Mouse (Mus musculus) hindbrain, embryonic 14.5 days (tissue): ENCODE results near the gene Acer3. TPM values are rescaled to one million over a fixed set of nuclear protein-coding genes. Genes with fewer than 3 reads are reported as not detected.

Source experiments
- ATAC-seq: fragments of 200-750 bp; cut with Nextera tagmentation; 2 replicates; pipeline ENCODE4 v1.8.0; 2017; ENCODE audit warnings: moderate number of reproducible peaks, mild to moderate bottlenecking, moderate TSS enrichment, moderate library complexity; ENCODE audit not compliant: low FRiP score
- DNase-seq: peaks from one replicate; pipeline ENCODE4 v3.0.0-alpha.2; 2015; ENCODE audit warnings: low spot score
- H3K27ac ChIP-seq: fragments of 300-500 bp; sonication (generic); 2 replicates; pipeline ENCODE4 v1.5.1; 2014; ENCODE audit warnings: mild to moderate bottlenecking, moderate library complexity
- H3K27me3 ChIP-seq: fragments of 300-500 bp; sonication (generic); 2 replicates; pipeline ENCODE4 v1.6.1; 2014; ENCODE audit warnings: mild to moderate bottlenecking, low read length, mixed read lengths; ENCODE audit not compliant: control insufficient read depth, insufficient read depth
- H3K36me3 ChIP-seq: fragments of 300-500 bp; sonication (generic); replicated peaks from 2 replicates; pipeline ENCODE4 v1.6.1; 2014; ENCODE audit not compliant: control insufficient read depth, insufficient read depth
- H3K4me1 ChIP-seq: fragments of 300-500 bp; sonication (generic); replicated peaks from 2 replicates; pipeline ENCODE4 v1.6.1; 2014; ENCODE audit warnings: antibody characterized with exemption, low read length, mixed read lengths; ENCODE audit not compliant: control insufficient read depth, insufficient read depth
- H3K4me2 ChIP-seq: fragments of 300-500 bp; sonication (generic); replicated peaks from 2 replicates; pipeline ENCODE4 v1.6.1; 2014; ENCODE audit warnings: mild to moderate bottlenecking, moderate library complexity
- H3K4me3 ChIP-seq: fragments of 300-500 bp; sonication (generic); replicated peaks from 2 replicates; pipeline ENCODE4 v1.5.1; 2014; ENCODE audit warnings: mild to moderate bottlenecking, low read length
- H3K9ac ChIP-seq: fragments of 300-500 bp; sonication (generic); 2 replicates; pipeline ENCODE4 v1.6.1; 2014
- H3K9me3 ChIP-seq: fragments of 300-500 bp; sonication (generic); 2 replicates; pipeline ENCODE4 v1.6.1; 2016; ENCODE audit warnings: low read length; ENCODE audit not compliant: control insufficient read depth
- WGBS: fragments of 180-500 bp; shearing (Covaris S2); extraction: QIAGEN DNeasy Blood & Tissue Kit; methylation state at CpG from one replicate; pipeline ENCODE4 v1.1.7; 2014; 5-methylcytosine and 5-hydroxymethylcytosine counted together
- polyA plus RNA-seq: library from polyadenylated mRNA; unstranded; fragments of >200 nt; fragmentation: Nextera tagmentation; extraction: Ambion mirVana; gene quantifications from 2 replicates; pipeline ENCODE4 v1.2.1, GENCODE M21; 2014

The Acer3 gene
- polyA plus RNA-seq, 1 experiment from 2014 or later: 27.4 TPM

DNA sequence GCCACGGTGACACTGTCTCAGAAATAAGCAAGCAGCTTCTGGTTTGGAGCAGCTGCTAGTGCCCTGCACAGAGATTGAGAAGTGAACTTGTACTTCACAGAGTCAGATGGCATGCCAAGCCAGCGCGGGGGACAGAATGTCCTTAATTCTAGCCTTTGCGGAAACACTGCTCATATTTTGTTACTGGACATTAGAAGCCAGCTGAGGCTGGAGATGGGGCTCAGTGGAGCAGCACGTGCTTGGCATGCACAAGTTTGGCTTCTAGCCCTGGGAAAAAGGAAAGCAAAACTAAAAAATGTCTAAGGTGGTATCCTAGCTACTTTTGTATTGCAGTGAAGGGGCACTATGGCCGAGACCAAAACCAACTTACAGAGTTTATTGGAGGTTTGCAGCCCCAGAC is 135.7 kb downstream of the Acer3 start:
- no peak overlapping the region for H3K4me3 ChIP-seq
- ATAC-seq (0 out of 2 replicates have a peak, but pooled peaks have one; percentile 32), DNase-seq (peak; percentile 53)
- peaks cover 8% of the 10 kb centered on the region for H3K4me1 ChIP-seq
- no peaks in the 10 kb centered on the region for H3K36me3 ChIP-seq
- H3K27me3 ChIP-seq: 0 out of 2 replicates have a peak, but pooled peaks cover 4% of the 10 kb centered on the region
- no peak overlapping the region for H3K4me2 ChIP-seq
- peak overlapping the region; percentile 71 for H3K27ac ChIP-seq
- H3K9ac ChIP-seq: no peak overlapping the region
- no peaks in the 10 kb centered on the region for H3K9me3 ChIP-seq
- WGBS: 56% methylated on average over 6 of the region's 6 CpGs

DNA sequence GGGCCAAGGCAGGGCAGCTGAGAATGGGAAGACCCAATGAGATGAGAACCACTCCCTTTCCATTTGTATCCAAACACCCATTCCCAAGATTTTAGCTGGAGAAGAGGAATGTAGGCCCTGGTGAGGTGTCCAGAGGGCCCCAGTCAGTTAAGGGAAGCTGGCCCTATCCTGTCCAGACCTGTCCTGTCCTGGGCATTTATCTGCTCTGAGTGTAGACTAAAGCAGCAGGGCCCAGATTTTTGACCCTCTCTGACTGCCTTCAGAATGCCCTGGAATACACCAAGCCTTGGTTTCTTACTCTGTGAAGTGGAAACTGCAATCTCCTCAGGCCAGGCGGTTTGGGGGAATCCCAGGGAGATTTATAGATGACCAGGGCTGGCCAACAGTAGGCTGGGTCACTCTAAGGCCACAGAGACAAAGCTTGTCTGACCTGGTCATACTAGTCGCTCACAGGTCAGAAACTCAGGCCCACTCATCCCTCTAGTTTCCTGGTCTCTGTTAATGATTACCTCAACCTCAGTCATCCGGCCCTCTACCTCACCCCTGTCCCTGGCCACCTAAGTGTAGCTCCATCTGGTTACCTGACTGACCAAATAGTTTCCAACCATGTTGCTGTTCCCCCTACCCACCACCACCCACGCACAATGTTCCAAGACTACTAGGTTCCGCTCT is 142.3 kb downstream of the Acer3 start:
- H3K4me3 ChIP-seq: peak overlapping the region; percentile 54
- DNase-seq (no peak), ATAC-seq (no peak; the same call in none of the 2 replicates)
- H3K4me1 ChIP-seq: peaks cover 10% of the 10 kb centered on the region
- H3K9ac ChIP-seq: peak overlapping the region; percentile 51
- 82% methylated on average over 5 of the region's 5 CpGs for WGBS
- no peaks in the 10 kb centered on the region for H3K27me3 ChIP-seq
- no peaks in the 10 kb centered on the region for H3K36me3 ChIP-seq
- peak overlapping the region; percentile 65 for H3K4me2 ChIP-seq
- no peak overlapping the region for H3K27ac ChIP-seq
- H3K9me3 ChIP-seq: no peaks in the 10 kb centered on the region

DNA sequence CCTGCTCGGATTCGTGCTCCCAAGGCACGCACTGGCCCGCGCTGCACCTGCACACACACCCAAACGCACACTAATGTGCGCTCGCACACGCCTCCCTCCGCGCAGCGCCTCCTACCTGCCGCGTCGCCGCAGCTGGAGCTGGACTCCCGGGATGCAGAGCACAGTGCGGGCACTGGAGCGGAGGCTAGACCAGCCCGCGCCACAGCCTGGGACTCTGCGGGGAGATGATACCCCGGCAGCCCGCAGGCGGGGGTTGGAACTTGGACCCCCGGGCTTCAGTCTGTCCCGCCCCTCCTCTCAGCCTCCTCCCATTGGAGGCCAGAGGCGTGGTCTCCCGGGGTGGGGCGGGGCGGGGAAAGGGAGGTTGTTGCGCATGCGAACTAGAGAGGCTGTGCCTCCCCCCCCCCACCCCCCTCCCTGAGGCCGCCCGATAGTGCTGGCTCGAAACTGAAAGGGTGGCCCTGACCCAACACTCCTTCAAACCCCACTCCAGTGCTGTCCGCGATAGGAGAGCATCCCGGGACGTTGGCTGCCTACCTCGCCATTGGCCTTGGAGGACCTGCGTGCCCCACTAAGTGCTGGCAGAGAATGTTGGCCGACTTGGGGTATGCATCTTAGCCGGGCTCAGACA is 143.0 kb downstream of the Acer3 start, which contains the start of gene Capn5:
Gene Capn5 (minus strand): TSS at position 346 of the 631 bp plus-strand sequence.
- Histone ChIP-seq H3K27ac (no peak within 1 kb of the TSS), H3K9me3 (no peaks in the 10 kb centered on the region), H3K9ac (peak within 1 kb of the TSS; percentile 64), H3K36me3 (no peaks in the 10 kb centered on the region), H3K4me2 (peak within 1 kb of the TSS; percentile 65), H3K4me3 (peak within 1 kb of the TSS; percentile 54), H3K27me3 (no peaks in the 10 kb centered on the region), H3K4me1 (peaks cover 13% of the 10 kb centered on the region)
- ATAC-seq (peak; percentile 86), DNase-seq (peak; percentile 76)
- WGBS: 2% methylated on average over 43 of the region's 44 CpGs

DNA sequence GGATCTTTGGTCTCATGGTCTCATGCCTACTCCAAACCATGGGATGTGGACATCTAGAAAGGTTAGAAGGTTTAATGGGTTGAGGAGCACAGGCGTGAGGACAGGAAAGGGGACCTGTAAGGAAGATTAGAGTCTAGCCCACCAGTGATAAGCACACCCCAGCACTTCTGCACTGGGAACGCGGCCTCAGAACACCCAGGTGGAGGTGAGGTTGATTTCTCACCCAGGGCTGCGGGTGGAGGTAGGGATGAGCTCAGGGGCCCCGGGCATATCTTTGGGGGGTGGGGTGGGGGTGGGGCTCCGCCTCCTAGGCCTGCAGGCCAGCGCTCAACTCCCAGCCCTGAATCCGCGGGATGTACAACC is 143.5 kb downstream of the Acer3 start:
- peak overlapping the region; percentile 64 for H3K9ac ChIP-seq
- no peaks in the 10 kb centered on the region for H3K9me3 ChIP-seq
- no peaks in the 10 kb centered on the region for H3K27me3 ChIP-seq
- H3K36me3 ChIP-seq: no peaks in the 10 kb centered on the region
- peaks cover 13% of the 10 kb centered on the region for H3K4me1 ChIP-seq
- no peak overlapping the region for H3K27ac ChIP-seq
- DNase-seq: no peak
- ATAC-seq: no peak
- 5% methylated on average over 9 of the region's 9 CpGs for WGBS
- H3K4me3 ChIP-seq: peak overlapping the region; percentile 54
- H3K4me2 ChIP-seq: peak overlapping the region; percentile 65

DNA sequence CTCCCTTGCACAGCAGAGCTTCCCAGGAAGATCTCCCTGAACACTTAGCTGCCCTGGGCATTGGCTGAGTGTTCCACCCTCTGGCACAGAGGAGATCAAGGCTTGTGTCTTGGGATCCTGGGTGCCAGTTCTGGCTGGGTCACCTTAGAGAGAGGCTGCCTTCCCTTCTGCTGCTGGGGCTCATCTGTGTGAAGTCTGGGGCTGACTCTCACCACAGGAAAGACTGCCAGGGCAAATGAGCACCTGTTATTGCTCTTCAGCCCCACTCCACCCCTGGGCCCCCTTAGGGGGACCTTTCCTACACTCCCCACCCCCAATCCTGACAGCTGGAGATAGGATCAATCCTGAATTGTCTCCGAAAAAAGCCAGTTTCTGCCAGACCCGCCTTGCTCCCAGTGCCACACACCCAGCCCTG is 143.9 kb downstream of the Acer3 start:
- Histone ChIP-seq H3K4me2 (peak overlapping the region; percentile 65), H3K27me3 (no peaks in the 10 kb centered on the region), H3K27ac (no peak overlapping the region), H3K9ac (peak overlapping the region; percentile 64; the same call in 1 of the 2 replicates), H3K4me1 (peaks cover 13% of the 10 kb centered on the region), H3K36me3 (no peaks in the 10 kb centered on the region), H3K4me3 (peak overlapping the region; percentile 54), H3K9me3 (no peaks in the 10 kb centered on the region)
- ATAC-seq (no peak), DNase-seq (no peak)
- WGBS: 64% methylated on average over 2 of the region's 2 CpGs

DNA sequence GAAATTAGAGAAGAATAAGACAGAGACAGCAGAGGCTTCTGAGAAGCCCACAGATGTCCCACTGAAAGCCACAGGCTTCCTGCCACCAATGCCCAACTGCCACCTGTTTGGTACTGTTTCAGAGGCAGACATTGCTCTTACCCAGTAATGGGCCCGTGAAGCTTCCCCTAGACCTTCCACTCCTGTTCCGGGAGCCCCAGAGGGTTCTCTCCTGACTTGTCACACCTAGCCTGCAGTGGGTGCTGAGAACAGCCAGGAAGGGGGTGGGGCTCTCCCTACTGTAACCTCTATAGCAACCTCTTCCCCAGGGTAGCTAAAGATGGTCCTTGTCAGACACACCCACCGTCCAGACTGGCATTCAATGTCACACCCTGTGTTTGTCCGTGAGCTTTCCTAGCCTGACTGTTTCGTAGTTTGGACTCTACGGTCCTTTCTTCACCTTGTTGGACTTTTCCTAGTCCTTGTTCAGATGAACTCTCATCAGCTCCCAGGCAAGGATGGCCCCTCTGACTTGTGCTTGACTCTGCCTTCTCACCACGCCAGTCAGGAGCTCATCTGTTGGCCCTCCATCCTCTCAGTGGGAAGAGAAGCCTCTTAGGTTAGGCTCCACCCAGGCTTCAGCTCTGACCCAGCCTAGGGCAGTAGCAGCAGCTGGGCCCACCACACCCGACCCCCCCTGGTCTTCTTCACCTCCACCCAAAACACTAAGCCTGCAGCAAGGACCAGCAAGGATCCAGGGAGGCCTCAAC is 144.5 kb downstream of the Acer3 start:
- no peak for ATAC-seq
- H3K36me3 ChIP-seq: no peaks in the 10 kb centered on the region
- H3K4me2 ChIP-seq: peak overlapping the region; percentile 65
- H3K4me1 ChIP-seq: peaks cover 13% of the 10 kb centered on the region
- H3K27ac ChIP-seq: no peak overlapping the region
- 0 out of 2 replicates have a peak overlapping the region, but pooled peaks have one; percentile 64 for H3K9ac ChIP-seq
- no peak for DNase-seq
- no peaks in the 10 kb centered on the region for H3K9me3 ChIP-seq
- H3K27me3 ChIP-seq: no peaks in the 10 kb centered on the region
- H3K4me3 ChIP-seq: peak overlapping the region; percentile 54
- WGBS: 72% methylated on average over 8 of the region's 8 CpGs

DNA sequence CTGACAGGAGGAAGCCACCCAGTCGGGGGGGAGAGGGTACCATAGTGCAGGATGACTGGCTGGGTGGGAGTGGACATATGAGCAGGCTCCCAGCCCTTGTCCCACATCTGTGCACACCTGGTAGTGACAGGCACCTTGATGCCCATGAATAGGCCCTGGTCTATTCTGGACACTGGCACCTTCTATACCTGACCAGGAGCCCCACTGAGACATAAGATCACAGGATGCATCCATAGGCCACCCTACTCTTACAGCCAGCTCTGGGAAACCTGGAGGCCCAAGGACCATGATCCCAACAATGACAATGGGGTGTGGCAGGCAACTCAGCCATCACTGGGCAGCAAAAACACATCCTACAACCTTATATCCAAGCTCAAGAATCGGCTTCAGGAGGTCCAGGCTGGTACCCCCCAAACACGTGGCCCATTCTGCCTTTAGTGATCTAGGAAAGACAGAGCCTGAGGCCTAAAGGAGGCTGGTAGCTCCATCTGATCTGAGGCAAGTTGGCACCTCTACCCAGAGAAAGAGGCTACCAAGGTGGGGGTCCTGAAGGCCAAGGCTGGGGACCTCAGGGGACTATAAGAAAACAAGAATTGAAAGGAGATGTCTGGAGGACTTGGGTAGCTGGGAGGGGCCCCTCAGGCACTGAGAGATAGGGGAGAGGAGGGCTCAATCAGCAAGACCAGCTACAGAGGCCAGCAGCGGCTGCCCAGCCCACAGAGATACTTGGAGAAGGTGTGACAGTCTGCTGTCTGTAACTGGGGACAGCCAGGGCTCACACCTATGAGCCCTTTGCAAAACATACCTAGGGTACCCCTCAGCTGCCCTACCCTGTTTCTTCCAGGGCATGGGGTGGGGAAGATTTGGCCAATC is 145.9 kb downstream of the Acer3 start:
- Histone ChIP-seq H3K36me3 (no peaks in the 10 kb centered on the region), H3K4me1 (peaks cover 13% of the 10 kb centered on the region), H3K9ac (no peak overlapping the region), H3K27me3 (no peaks in the 10 kb centered on the region), H3K9me3 (no peaks in the 10 kb centered on the region), H3K4me2 (0 out of 2 replicates have a peak overlapping the region, but pooled peaks have one; percentile 2), H3K4me3 (no peak overlapping the region), H3K27ac (no peak overlapping the region)
- WGBS: 87% methylated on average over 4 of the region's 4 CpGs
- ATAC-seq (no peak), DNase-seq (no peak)

DNA sequence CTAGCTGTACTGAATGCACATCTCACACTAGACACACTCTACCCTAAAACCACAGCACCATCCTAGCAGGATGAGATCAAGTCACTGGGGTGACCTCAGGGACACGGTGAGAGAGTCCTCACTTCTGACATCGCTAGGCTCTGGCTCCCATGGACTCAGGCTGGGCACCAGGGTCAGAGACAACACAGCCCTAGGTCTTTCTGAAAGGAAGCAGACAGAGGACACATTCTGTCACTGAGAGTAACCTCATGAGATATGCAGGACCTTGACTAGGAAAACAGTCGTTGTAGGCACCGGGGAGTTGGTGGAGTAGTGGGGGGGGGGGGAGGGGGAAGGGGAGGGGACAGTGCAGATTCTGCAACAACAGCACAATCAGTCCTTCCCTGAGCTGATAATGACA is 147.6 kb downstream of the Acer3 start:
- Histone ChIP-seq H3K4me2 (no peak overlapping the region), H3K9ac (no peak overlapping the region), H3K4me1 (peaks cover 13% of the 10 kb centered on the region), H3K4me3 (no peak overlapping the region), H3K36me3 (no peaks in the 10 kb centered on the region), H3K27me3 (no peaks in the 10 kb centered on the region), H3K27ac (no peak overlapping the region), H3K9me3 (no peaks in the 10 kb centered on the region)
- DNase-seq (no peak), ATAC-seq (no peak)
- 74% methylated on average over 4 of the region's 4 CpGs for whole genome bisulfite sequencing
